Mouse (Mus musculus) left cerebral cortex, postnatal 10 days (tissue): ENCODE data around the gene Casp9. TPM values are rescaled to one million over a fixed set of nuclear protein-coding genes. Genes with fewer than 3 reads are reported as not detected.
A peak's percentile ranks its signal among the peaks of the same experiment; 100 is the strongest.

Experiments used
- DNase-seq, 2 experiments: peaks; one replicate each; pipeline ENCODE4 v3.0.0; 2021 to 2022; ENCODE audit warnings: low spot score in 2 of 2, mixed read lengths in 1 of 2; ENCODE audit errors: extremely low spot score in 1 of 2
- intact Hi-C: fragments of 180-260 bp; cut with DNase I; formaldehyde crosslinking; loops from one replicate; pipeline ENCODE4 v1.15.1; 2025
- total RNA-seq, 2 experiments: library from RNA; stranded (reverse); gene quantifications; 2 replicates each; pipeline ENCODE4 v1.2.3; 2021

The Casp9 gene
- 10 to 100 TPM; 21.7 to 27.0 TPM for total RNA-seq

GRCm38 (mm10) chr4:141793282-141794151, at the start of gene Casp9:
Gene Casp9 (plus strand): TSS chr4:141793612.
- DNase-seq = peak; percentile 95 to 97
- intact Hi-C loops = no loop called here

GRCm38 (mm10) chr4:141746578-141747346, 46.6 kb upstream of the Casp9 start, which contains the start of gene Agmat:
Gene Agmat (plus strand): TSS chr4:141746672.
- no peak for DNase-seq
- intact Hi-C loops = no loop called here

GRCm38 (mm10) chr4:141749557-141749956, 43.9 kb upstream of the Casp9 start:
- intact Hi-C loops = no loop called here
- DNase-seq = no peak

GRCm38 (mm10) chr4:141750826-141751225, 42.6 kb upstream of the Casp9 start:
- DNase-seq = no peak
- intact Hi-C loops = no loop called here

- DNase-seq = no peak
- intact Hi-C loops = no loop called here
These were observed 41.9 kb upstream of the Casp9 start for GRCm38 (mm10) chr4:141751419-141752075.

- intact Hi-C loops = no loop called here
- DNase-seq = no peak
These were observed 41.4 kb upstream of the Casp9 start for GRCm38 (mm10) chr4:141752076-141752421.

- intact Hi-C loops = no loop called here
These were observed 38.0 kb upstream of the Casp9 start for GRCm38 (mm10) chr4:141755375-141755930.

GRCm38 (mm10) chr4:141757124-141757523, 36.3 kb upstream of the Casp9 start:
- DNase-seq = no peak
- intact Hi-C loops = no loop called here

More at GRCm38 (mm10) chr4:141755375-141755930, 38.0 kb upstream of the Casp9 start:
- DNase-seq = no peak

- intact Hi-C loops = no loop called here
- no peak for DNase-seq
These were observed 34.4 kb upstream of the Casp9 start for GRCm38 (mm10) chr4:141758874-141759542.

GRCm38 (mm10) chr4:141760942-141761341, 32.5 kb upstream of the Casp9 start:
- intact Hi-C loops = no loop called here

GRCm38 (mm10) chr4:141762102-141762598, 31.3 kb upstream of the Casp9 start:
- intact Hi-C loops = no loop called here
- no peak for DNase-seq

More at GRCm38 (mm10) chr4:141760942-141761341, 32.5 kb upstream of the Casp9 start:
- DNase-seq = no peak

GRCm38 (mm10) chr4:141763476-141763875, 29.9 kb upstream of the Casp9 start:
- DNase-seq = no peak
- intact Hi-C loops = no loop called here

GRCm38 (mm10) chr4:141765008-141765407, 28.4 kb upstream of the Casp9 start:
- DNase-seq = no peak
- intact Hi-C loops = no loop called here

- intact Hi-C loops = no loop called here
- no peak for DNase-seq
These were observed 27.1 kb upstream of the Casp9 start for GRCm38 (mm10) chr4:141766316-141766667.

GRCm38 (mm10) chr4:141766668-141767352, 26.6 kb upstream of the Casp9 start:
- peak in 1 of 2 experiments; percentile 65 for DNase-seq
- intact Hi-C loops = no loop called here

- intact Hi-C loops = no loop called here
These were observed 25.9 kb upstream of the Casp9 start for GRCm38 (mm10) chr4:141767353-141768036.

GRCm38 (mm10) chr4:141769501-141770160, 23.8 kb upstream of the Casp9 start:
- no peak for DNase-seq
- intact Hi-C loops = no loop called here

More at GRCm38 (mm10) chr4:141767353-141768036, 25.9 kb upstream of the Casp9 start:
- DNase-seq = no peak
